In the genomic region with DNA sequence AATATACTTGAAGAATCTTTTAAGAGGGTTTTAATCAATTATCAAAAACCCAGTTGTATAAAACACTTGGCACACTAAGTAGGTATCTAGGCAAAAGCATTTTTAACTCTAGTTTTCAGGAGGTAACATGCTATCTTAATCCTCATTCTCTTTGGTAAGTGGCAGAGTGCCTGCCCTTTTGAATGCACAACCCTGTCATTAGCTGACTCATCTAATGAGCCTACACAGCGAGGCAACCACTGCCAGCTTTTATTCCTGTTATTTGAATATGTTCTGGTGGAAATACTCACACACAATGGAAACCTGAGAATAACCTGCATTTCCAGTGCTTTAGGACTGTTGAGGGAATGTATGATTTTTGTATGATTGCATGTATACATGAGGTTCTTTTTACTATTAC, we compare ENCODE assay signal across 30 mouse cellular contexts.
DNase-seq lines count a peak whose midpoint lies in the region; ATAC-seq lines count a peak whose summit lies in the region.
"Had no signal": no experiment of that assay in that cellular context is flagged by ENCODE, and none has a peak within 500 bp of the region (broad histone marks: within the 10 kb centered on the region; RNA-seq: fewer than 3 reads in every experiment).

No protein-coding gene starts in this region.

- 7% methylated on average over 1 of the region's 1 CpGs for WGBS in forebrain, embryonic 16.5 days
- WGBS in forebrain, embryonic 15.5 days: 11% methylated on average over 1 of the region's 1 CpGs
- 37% methylated on average over 1 of the region's 1 CpGs for WGBS in midbrain, embryonic 13.5 days

- no peaks in the 10 kb centered on the region for H3K4me1 ChIP-seq in forebrain, embryonic 16.5 days (replicated peaks; ENCODE audit: control insufficient read depth, insufficient read depth, low read length)
- no peaks in the 10 kb centered on the region for H3K4me1 ChIP-seq in forebrain, embryonic 15.5 days
- 0 out of 2 replicates have a peak, but pooled peaks cover 2% of the 10 kb centered on the region for H3K4me1 ChIP-seq in midbrain, embryonic 13.5 days (replicated peaks)
- H3K4me1 ChIP-seq: embryonic facial prominence, embryonic 12.5 days; heart, embryonic 12.5 days; hindbrain, embryonic 13.5 days; limb, embryonic 10.5 days; limb, embryonic 15.5 days; liver, embryonic 13.5 days; megakaryocyte, embryonic 14.5 days; stomach, embryonic 15.5 days had no signal

- H3K9ac ChIP-seq in forebrain, embryonic 16.5 days (replicated peaks; ENCODE audit: low read depth, low read length): no peak overlapping the region
- H3K9ac ChIP-seq in forebrain, embryonic 15.5 days (replicated peaks): no peak overlapping the region
- H3K9ac ChIP-seq in midbrain, embryonic 13.5 days (replicated peaks): no peak overlapping the region
- H3K9ac ChIP-seq: embryonic facial prominence, embryonic 12.5 days; heart, embryonic 12.5 days; hindbrain, embryonic 13.5 days; limb, embryonic 15.5 days; liver, embryonic 13.5 days; midbrain, embryonic 12.5 days; stomach, embryonic 15.5 days had no signal

- H3K4me2 ChIP-seq in forebrain, embryonic 16.5 days (ENCODE audit: low read length): no peak overlapping the region
- no peak overlapping the region for H3K4me2 ChIP-seq in forebrain, embryonic 15.5 days (replicated peaks)
- no peak overlapping the region for H3K4me2 ChIP-seq in midbrain, embryonic 13.5 days (replicated peaks)
- H3K4me2 ChIP-seq: embryonic facial prominence, embryonic 12.5 days; heart, embryonic 12.5 days; hindbrain, embryonic 13.5 days; limb, embryonic 15.5 days; liver, embryonic 13.5 days; midbrain, embryonic 12.5 days; stomach, embryonic 15.5 days had no signal

- no peak overlapping the region for H3K27ac ChIP-seq in forebrain, embryonic 16.5 days (ENCODE audit: low read length)
- no peak overlapping the region for H3K27ac ChIP-seq in forebrain, embryonic 15.5 days (replicated peaks)
- H3K27ac ChIP-seq in midbrain, embryonic 13.5 days: no peak overlapping the region
- H3K27ac ChIP-seq: embryonic facial prominence, embryonic 12.5 days; heart, adult 2 months; hindbrain, embryonic 13.5 days; limb, embryonic 10.5 days; limb, embryonic 15.5 days; liver, embryonic 13.5 days; midbrain, embryonic 12.5 days; stomach, embryonic 15.5 days had no signal

- H3K36me3 ChIP-seq in forebrain, embryonic 16.5 days (ENCODE audit: control insufficient read depth, insufficient read depth): no peaks in the 10 kb centered on the region
- no peaks in the 10 kb centered on the region for H3K36me3 ChIP-seq in forebrain, embryonic 15.5 days
- no peaks in the 10 kb centered on the region for H3K36me3 ChIP-seq in midbrain, embryonic 13.5 days
- H3K36me3 ChIP-seq: embryonic facial prominence, embryonic 12.5 days; heart, embryonic 12.5 days; hindbrain, embryonic 13.5 days; limb, embryonic 10.5 days; limb, embryonic 15.5 days; midbrain, embryonic 12.5 days; stomach, embryonic 15.5 days had no signal

- peak; percentile 80 for ATAC-seq in forebrain, embryonic 16.5 days
- no peak for ATAC-seq in forebrain, embryonic 15.5 days (replicated peaks)
- ATAC-seq in midbrain, embryonic 13.5 days: no peak
- ATAC-seq: intestine, embryonic 16.5 days; lung, postnatal 0 days had no signal

- DNase-seq in adrenal gland, adult (ENCODE audit: inconsistent age in 2 of 2, low spot score in 1 of 2): peak; percentile 4 to 27
- DNase-seq in adrenal gland, postnatal 25 days: no peak
- peak; percentile 33 for DNase-seq in left cerebral cortex, adult 11 months (ENCODE audit: low spot score)
- DNase-seq in left cerebral cortex, postnatal 14 days (ENCODE audit: low spot score in 2 of 2): no peak
- DNase-seq: cerebellum, adult 11 months; cerebellum, adult 9-10 months; heart, adult 2 months; heart, postnatal 4 days; kidney, adult 9 months; kidney, postnatal 10 days; liver, embryonic 13.5 days; lung, adult 18-20 months; lung, postnatal 4 days; right cerebral cortex, postnatal 14 days; thymus, postnatal 14 days had no signal

- H3K9me3 ChIP-seq in forebrain, embryonic 16.5 days (ENCODE audit: control insufficient read depth, low read length): no peaks in the 10 kb centered on the region
- H3K9me3 ChIP-seq in forebrain, embryonic 15.5 days: no peaks in the 10 kb centered on the region
- H3K9me3 ChIP-seq in midbrain, embryonic 13.5 days: no peaks in the 10 kb centered on the region
- H3K9me3 ChIP-seq: embryonic facial prominence, embryonic 12.5 days; heart, embryonic 12.5 days; hindbrain, embryonic 13.5 days; limb, embryonic 10.5 days; limb, embryonic 15.5 days; liver, embryonic 13.5 days; megakaryocyte, embryonic 14.5 days; midbrain, embryonic 12.5 days; stomach, embryonic 15.5 days had no signal

- intact Hi-C loops in left cerebral cortex, postnatal 14 days (cut with DNase I): no loop called here

- no peaks in the 10 kb centered on the region for H3K27me3 ChIP-seq in forebrain, embryonic 16.5 days (replicated peaks; ENCODE audit: control insufficient read depth, insufficient read depth, low read length)
- no peaks in the 10 kb centered on the region for H3K27me3 ChIP-seq in forebrain, embryonic 15.5 days
- peaks cover 6% of the 10 kb centered on the region; the same call in 1 of the 2 replicates for H3K27me3 ChIP-seq in midbrain, embryonic 13.5 days
- H3K27me3 ChIP-seq: CH12.LX; embryonic facial prominence, embryonic 12.5 days; heart, embryonic 12.5 days; hindbrain, embryonic 13.5 days; limb, embryonic 15.5 days; liver, embryonic 13.5 days; megakaryocyte, embryonic 14.5 days; stomach, embryonic 15.5 days had no signal

- no peak overlapping the region for H3K4me3 ChIP-seq in forebrain, embryonic 16.5 days (replicated peaks; ENCODE audit: low read length)
- no peak overlapping the region for H3K4me3 ChIP-seq in forebrain, embryonic 15.5 days
- no peak overlapping the region for H3K4me3 ChIP-seq in midbrain, embryonic 13.5 days (replicated peaks)
- H3K4me3 ChIP-seq: embryonic facial prominence, embryonic 12.5 days; erythroblast, embryonic 14.5 days; heart, adult 2 months; heart, embryonic 12.5 days; hindbrain, embryonic 13.5 days; limb, embryonic 10.5 days; limb, embryonic 15.5 days; liver, embryonic 13.5 days; megakaryocyte, embryonic 14.5 days; midbrain, embryonic 12.5 days; stomach, embryonic 15.5 days had no signal

Comparison
In these comparisons a context has a peak if more than half of its experiments do, and no peak if none do; other contexts are left out.
1. DNase-seq: peak in adrenal gland, adult (2 of 2) and left cerebral cortex, adult 11 months (single experiment); none in adrenal gland, postnatal 25 days (single experiment) and left cerebral cortex, postnatal 14 days (0 of 2).